Mouse (Mus musculus) lung, postnatal 0 days (tissue): ENCODE measurements at regions not wholly inside any gene's neighbourhood (a gene's known extent, or its start where the extent isn't known, plus 50 kb on each side); places are given as distances from the start of the nearest gene placed in this dataset.

Source experiments
- ATAC-seq: fragments of 200-750 bp; cut with Nextera tagmentation; 2 replicates; pipeline ENCODE4 v1.8.0; 2017; ENCODE audit warnings: moderate library complexity
- DNase-seq: peaks from one replicate; pipeline ENCODE4 v3.0.0-alpha.2; 2016; ENCODE audit warnings: low spot score
- H3K27ac ChIP-seq: fragments of 300-500 bp; sonication (generic); 2 replicates; pipeline ENCODE4 v1.5.1; 2014; ENCODE audit warnings: antibody characterized with exemption, mild to moderate bottlenecking, low read length, mixed read lengths
- H3K27me3 ChIP-seq: fragments of 300-500 bp; sonication (generic); replicated peaks from 2 replicates; pipeline ENCODE4 v1.6.1; 2014; ENCODE audit warnings: low read length, mixed read lengths; ENCODE audit not compliant: insufficient read depth
- H3K36me3 ChIP-seq: fragments of 300-500 bp; sonication (generic); 2 replicates; pipeline ENCODE4 v1.6.1; 2014; ENCODE audit warnings: low read length, mixed read lengths; ENCODE audit not compliant: insufficient read depth
- H3K4me1 ChIP-seq: fragments of 300-500 bp; sonication (generic); 2 replicates; pipeline ENCODE4 v1.6.1; 2014; ENCODE audit warnings: antibody characterized with exemption, low read depth, low read length, mixed read lengths; ENCODE audit not compliant: insufficient read depth
- H3K4me2 ChIP-seq: fragments of 300-500 bp; sonication (generic); replicated peaks from 2 replicates; pipeline ENCODE4 v1.6.1; 2014; ENCODE audit warnings: low read depth, mild to moderate bottlenecking, low read length, moderate library complexity, mixed read lengths
- H3K4me3 ChIP-seq: fragments of 300-500 bp; sonication (generic); 2 replicates; pipeline ENCODE4 v1.5.1; 2014; ENCODE audit warnings: low read depth, low read length
- H3K9ac ChIP-seq: fragments of 300-500 bp; sonication (generic); replicated peaks from 2 replicates; pipeline ENCODE4 v1.6.1; 2014; ENCODE audit warnings: low read depth, mild to moderate bottlenecking
- H3K9me3 ChIP-seq: fragments of 300-500 bp; sonication (generic); 2 replicates; pipeline ENCODE4 v1.6.1; 2016; ENCODE audit warnings: low read length, mixed read lengths
- CTCF ChIP-seq: IDR thresholded peaks from 2 replicates; pipeline ENCODE4 v1.5.1; 2016; ENCODE audit warnings: antibody characterized with exemption, mild to moderate bottlenecking
- EP300 ChIP-seq: IDR thresholded peaks from 2 replicates; pipeline ENCODE4 v1.6.1; 2016; ENCODE audit warnings: antibody characterized with exemption, mild to moderate bottlenecking, control low read depth
- WGBS: fragments of 180-500 bp; shearing (Covaris S2); extraction: QIAGEN DNeasy Blood & Tissue Kit; methylation state at CpG from one replicate; pipeline ENCODE4 v1.1.7; 2014; 5-methylcytosine and 5-hydroxymethylcytosine counted together

DNA sequence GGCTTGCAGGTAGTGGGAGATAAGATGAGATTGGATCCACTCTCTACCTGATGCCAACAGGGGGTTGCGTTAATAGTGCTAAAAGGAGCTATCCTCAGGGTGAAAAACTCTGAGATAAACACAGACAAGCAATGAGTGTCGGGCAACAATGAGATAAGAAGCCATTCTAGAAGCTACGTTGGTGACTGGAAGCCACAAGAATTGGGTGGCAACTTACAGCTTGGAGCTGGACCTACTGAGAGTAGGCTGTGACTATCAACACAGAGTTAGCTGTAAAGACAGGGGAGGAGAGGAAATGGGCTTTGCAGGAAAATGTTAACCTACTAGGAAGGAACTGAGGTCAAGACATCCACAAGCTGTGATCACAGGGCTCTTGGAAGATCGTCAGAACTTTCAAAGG is 388.9 kb upstream of the Hnrnpa3 start:
- no peak overlapping the region for H3K4me2 ChIP-seq
- no peak overlapping the region for H3K27ac ChIP-seq
- TF ChIP-seq CTCF = no peak
- TF ChIP-seq EP300 = no peak
- no peak overlapping the region for H3K4me3 ChIP-seq
- no peaks in the 10 kb centered on the region for H3K9me3 ChIP-seq
- H3K4me1 ChIP-seq = no peaks in the 10 kb centered on the region
- no peaks in the 10 kb centered on the region for H3K36me3 ChIP-seq
- 49% methylated on average over 4 of the region's 4 CpGs for WGBS
- no peak for DNase-seq
- H3K9ac ChIP-seq = no peak overlapping the region
- no peaks in the 10 kb centered on the region for H3K27me3 ChIP-seq
- ATAC-seq = no peak

- no peak for TF ChIP-seq CTCF
- no peak for TF ChIP-seq EP300
- H3K4me3 ChIP-seq = no peak overlapping the region
- H3K9ac ChIP-seq = no peak overlapping the region
- H3K36me3 ChIP-seq = no peaks in the 10 kb centered on the region
- no peaks in the 10 kb centered on the region for H3K27me3 ChIP-seq
- no peak for DNase-seq
- no peak overlapping the region for H3K4me2 ChIP-seq
- no peaks in the 10 kb centered on the region for H3K4me1 ChIP-seq
- 94% methylated on average over 1 of the region's 1 CpGs for WGBS
- no peak for ATAC-seq
- H3K9me3 ChIP-seq = no peaks in the 10 kb centered on the region
- no peak overlapping the region for H3K27ac ChIP-seq
Observed at GRCm38 (mm10) chr2:75287900-75288299, 371.2 kb upstream of the Hnrnpa3 start.

DNA sequence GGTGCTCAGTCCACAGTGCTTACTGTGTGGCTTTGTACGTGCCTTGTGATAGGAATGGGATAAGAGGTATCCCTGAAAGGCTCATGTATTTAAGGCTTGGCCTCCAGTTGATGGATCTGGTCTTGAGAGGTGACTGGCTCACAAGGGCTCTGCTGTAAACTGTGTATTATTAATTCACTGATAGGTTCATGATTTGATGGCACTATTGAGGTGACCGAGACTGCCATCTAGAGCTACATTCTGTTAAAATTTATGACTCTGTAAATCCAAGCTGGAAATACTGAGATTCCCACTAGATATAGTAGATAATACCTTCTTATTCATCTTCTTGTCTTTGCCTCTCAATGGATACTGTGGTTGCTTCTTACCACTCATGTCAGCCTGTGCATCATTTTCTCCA is 367.4 kb upstream of the Hnrnpa3 start:
- no peaks in the 10 kb centered on the region for H3K27me3 ChIP-seq
- DNase-seq (no peak), ATAC-seq (no peak)
- H3K4me1 ChIP-seq = no peaks in the 10 kb centered on the region
- TF ChIP-seq CTCF = no peak
- TF ChIP-seq EP300 = no peak
- H3K9me3 ChIP-seq = no peaks in the 10 kb centered on the region
- H3K4me2 ChIP-seq = no peak overlapping the region
- no peak overlapping the region for H3K27ac ChIP-seq
- 81% methylated on average over 2 of the region's 2 CpGs for WGBS
- H3K4me3 ChIP-seq = no peak overlapping the region
- H3K36me3 ChIP-seq = no peaks in the 10 kb centered on the region
- H3K9ac ChIP-seq = no peak overlapping the region

DNA sequence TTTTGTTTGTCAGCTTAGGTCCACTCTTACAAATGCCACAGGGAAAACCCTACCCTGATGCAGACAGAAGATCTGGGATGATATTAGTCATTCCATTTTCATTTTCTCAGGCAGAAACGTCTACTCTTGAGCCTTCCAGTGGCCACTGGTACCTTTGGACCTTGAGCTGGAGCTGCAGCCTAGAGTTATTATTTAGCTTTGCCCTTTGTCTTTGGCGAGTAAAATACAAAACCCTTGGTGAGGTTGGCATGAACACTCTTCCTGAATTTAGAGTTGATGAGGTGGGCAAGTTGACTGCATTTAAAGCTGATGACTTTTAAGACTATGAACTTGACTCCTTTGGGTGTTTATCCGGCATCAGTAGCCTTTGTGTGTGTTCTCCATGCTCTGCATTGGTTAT is 352.2 kb upstream of the Hnrnpa3 start:
- Histone ChIP-seq H3K36me3 (no peaks in the 10 kb centered on the region), H3K4me1 (no peaks in the 10 kb centered on the region), H3K27me3 (no peaks in the 10 kb centered on the region), H3K9ac (no peak overlapping the region), H3K27ac (no peak overlapping the region), H3K4me3 (no peak overlapping the region), H3K9me3 (no peaks in the 10 kb centered on the region), H3K4me2 (no peak overlapping the region)
- TF ChIP-seq EP300 = no peak
- TF ChIP-seq CTCF = no peak
- ATAC-seq (no peak), DNase-seq (no peak)
- WGBS = 72% methylated on average over 3 of the region's 3 CpGs

- DNase-seq = no peak
- no peak for TF ChIP-seq CTCF
- TF ChIP-seq EP300 = peak; percentile 36; the same call in 1 of the 2 replicates
- H3K9me3 ChIP-seq = no peaks in the 10 kb centered on the region
- WGBS = 41% methylated on average over 4 of the region's 4 CpGs
- no peaks in the 10 kb centered on the region for H3K4me1 ChIP-seq
- ATAC-seq = no peak
- H3K4me2 ChIP-seq = no peak overlapping the region
- H3K27me3 ChIP-seq = 0 out of 2 replicates have a peak, but pooled peaks cover 5% of the 10 kb centered on the region
- H3K4me3 ChIP-seq = no peak overlapping the region
- H3K36me3 ChIP-seq = no peaks in the 10 kb centered on the region
- no peak overlapping the region for H3K9ac ChIP-seq
- no peak overlapping the region for H3K27ac ChIP-seq
Observed at GRCm38 (mm10) chr2:75311191-75311590, 347.9 kb upstream of the Hnrnpa3 start.

DNA sequence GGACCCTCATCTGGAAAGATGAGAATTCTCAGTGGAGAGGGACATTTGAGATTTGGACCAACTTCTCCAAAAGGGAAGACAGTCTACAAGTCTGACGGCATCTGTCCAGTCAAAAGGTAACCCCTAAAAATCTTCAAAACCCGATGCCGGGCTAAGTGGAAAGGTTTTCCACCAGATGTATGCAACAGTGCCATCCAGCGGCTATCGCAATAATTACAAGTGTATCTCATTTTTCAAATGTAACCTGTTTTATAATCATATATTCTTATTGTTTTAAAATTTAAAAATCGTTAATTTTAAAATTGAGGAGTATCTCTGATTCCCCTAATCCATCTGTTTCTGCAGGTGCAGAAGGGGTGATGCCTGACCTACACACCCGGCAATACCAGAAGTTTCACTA is 346.8 kb upstream of the Hnrnpa3 start:
- H3K4me1 ChIP-seq = no peaks in the 10 kb centered on the region
- no peak for ATAC-seq
- no peak for TF ChIP-seq EP300
- peak; percentile 70 for TF ChIP-seq CTCF
- WGBS = 13% methylated on average over 7 of the region's 7 CpGs
- H3K9ac ChIP-seq = no peak overlapping the region
- 0 out of 2 replicates have a peak, but pooled peaks cover 5% of the 10 kb centered on the region for H3K27me3 ChIP-seq
- peak; percentile 59 for DNase-seq
- H3K9me3 ChIP-seq = no peaks in the 10 kb centered on the region
- no peak overlapping the region for H3K27ac ChIP-seq
- H3K4me3 ChIP-seq = no peak overlapping the region
- H3K36me3 ChIP-seq = no peaks in the 10 kb centered on the region
- no peak overlapping the region for H3K4me2 ChIP-seq

GRCm38 (mm10) chr2:75315341-75315740 is 343.7 kb upstream of the Hnrnpa3 start:
- Histone ChIP-seq H3K27ac (no peak overlapping the region), H3K36me3 (no peaks in the 10 kb centered on the region), H3K4me2 (no peak overlapping the region), H3K4me1 (no peaks in the 10 kb centered on the region), H3K4me3 (no peak overlapping the region), H3K9ac (no peak overlapping the region), H3K27me3 (0 out of 2 replicates have a peak, but pooled peaks cover 5% of the 10 kb centered on the region), H3K9me3 (no peaks in the 10 kb centered on the region)
- TF ChIP-seq EP300 (no peak), CTCF (no peak)
- ATAC-seq (no peak), DNase-seq (no peak)
- 27% methylated on average over 7 of the region's 7 CpGs for WGBS
